Mouse (Mus musculus): Measurements from ENCODE around the gene Rps6kb2.

DNA sequence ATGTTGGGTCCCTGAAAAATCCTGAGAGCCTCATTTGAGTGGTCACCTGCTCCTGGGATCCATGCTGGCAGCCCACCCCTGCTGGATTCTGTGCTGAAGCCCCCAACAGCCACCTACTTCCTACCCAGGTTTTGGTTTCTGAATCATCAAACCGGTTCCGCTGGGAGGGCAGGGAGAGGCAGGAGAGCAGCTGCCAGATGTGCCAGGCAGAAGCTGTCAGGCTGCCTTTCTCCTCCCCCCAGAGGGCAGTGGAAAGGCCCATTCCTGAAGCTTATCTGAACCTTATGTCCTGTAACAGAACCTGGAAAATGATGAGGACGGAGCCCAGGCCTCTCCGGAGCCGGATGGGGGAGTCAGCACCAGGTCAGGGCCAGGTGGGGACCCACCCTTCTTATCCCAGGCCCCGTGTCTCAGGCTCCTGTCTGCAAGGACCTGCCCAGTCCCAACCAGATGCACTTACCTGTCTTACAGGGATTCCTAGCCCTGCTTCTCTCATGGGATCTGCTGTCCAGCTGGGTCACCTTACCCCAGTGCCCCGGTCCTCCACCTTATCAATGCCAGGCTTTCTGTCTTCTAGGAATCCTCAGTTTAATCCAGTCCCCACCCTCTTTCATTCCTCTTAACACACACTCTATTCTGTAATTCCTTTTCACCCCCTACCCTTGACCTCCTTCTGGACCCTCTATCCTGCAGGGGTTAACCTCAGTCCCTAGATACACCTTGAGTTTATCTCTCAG is 36.2 kb downstream of the Rps6kb2 start:
- no peak for TF ChIP-seq CTCF (IDR thresholded peaks at IDR 0.05; ENCODE audit: extremely low read depth, insufficient read length, insufficient replicate concordance, low read depth, low read length)
- TF ChIP-seq POLR2A (IDR thresholded peaks at IDR 0.05; ENCODE audit: low read depth, low read length) = no peak
